Mouse (Mus musculus) erythroblast, embryonic 14.5 days (primary cell): Measurements from ENCODE around the gene Gm45837.

ENCODE experiments used
- GATA1 ChIP-seq: IDR thresholded peaks from 2 replicates; pipeline ENCODE4 v1.6.1; 2012; ENCODE audit warnings: low read length, inconsistent platforms, mixed read lengths
- TAL1 ChIP-seq: IDR thresholded peaks from 3 replicates; pipeline ENCODE4 v1.6.1; 2012; ENCODE audit warnings: low read length, inconsistent platforms, mixed read lengths

DNA sequence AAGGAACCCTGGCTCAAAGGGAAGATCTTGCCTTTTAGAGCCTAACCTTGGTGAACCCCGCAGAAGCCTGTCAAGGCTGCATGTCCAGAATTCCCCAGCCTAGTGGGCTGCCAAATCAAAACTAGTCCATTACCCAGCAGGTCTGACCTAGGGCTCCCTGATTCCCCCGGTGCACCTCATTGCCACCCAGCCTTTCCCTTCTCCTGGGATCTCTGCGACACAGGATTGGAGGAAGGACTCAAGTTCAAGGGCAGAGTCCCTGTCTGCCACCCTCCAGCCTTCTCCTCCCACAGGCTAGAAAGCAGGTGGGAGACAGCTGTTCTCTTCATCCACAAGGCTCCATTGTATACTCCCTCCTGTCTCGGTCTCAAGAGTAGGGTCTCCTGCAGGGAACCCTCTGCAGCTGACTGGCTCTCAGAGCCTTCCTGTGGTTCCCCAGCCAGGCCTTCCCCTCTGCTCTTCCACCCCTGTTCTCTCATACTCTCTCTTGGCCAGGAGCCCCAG is 47.6 kb downstream of the Gm45837 start:
- TF ChIP-seq TAL1 (no peak), GATA1 (no peak)
